8 mouse cellular contexts compared by ENCODE assay signal in genomic region chr3:97767041-97767770, GRCm38 (mm10).
A peak's percentile ranks its signal among the peaks of the same experiment; 100 is the strongest.
DNase-seq lines count a peak whose midpoint lies in the region; ATAC-seq and TF ChIP-seq lines count a peak whose summit lies in the region.

No protein-coding gene starts in this region.

- H3K9me3 ChIP-seq in G1E (replicated peaks) = no peaks in the 10 kb centered on the region
- no peaks in the 10 kb centered on the region for H3K9me3 ChIP-seq in forebrain, embryonic 11.5 days (ENCODE audit: control insufficient read depth, low read length)
- H3K9me3 ChIP-seq in intestine, embryonic 15.5 days = no peaks in the 10 kb centered on the region
- H3K9me3 ChIP-seq in megakaryocyte, embryonic 14.5 days = no peaks in the 10 kb centered on the region
- H3K9me3 ChIP-seq in stomach, postnatal 0 days (ENCODE audit: control insufficient read depth, low read length) = no peaks in the 10 kb centered on the region

- ATAC-seq in G1E (ENCODE audit: extremely low read depth, insufficient number of reproducible peaks, low FRiP score, poor library complexity, severe bottlenecking) = no peak
- ATAC-seq in forebrain, embryonic 11.5 days (replicated peaks; ENCODE audit: low FRiP score) = peak; percentile 90
- no peak; the same call in 1 of the 2 replicates for ATAC-seq in intestine, embryonic 15.5 days
- no peak for ATAC-seq in stomach, postnatal 0 days (ENCODE audit: low FRiP score, low TSS enrichment)

- H3K4me1 ChIP-seq in G1E (ENCODE audit: insufficient read depth, low read depth, low read length) = peaks cover 10% of the 10 kb centered on the region
- H3K4me1 ChIP-seq in forebrain, embryonic 11.5 days (replicated peaks; ENCODE audit: control insufficient read depth, insufficient read depth, low read length) = peaks cover 5% of the 10 kb centered on the region; the same call in 1 of the 2 replicates
- H3K4me1 ChIP-seq in intestine, embryonic 15.5 days (replicated peaks) = peaks cover 15% of the 10 kb centered on the region
- H3K4me1 ChIP-seq in megakaryocyte, embryonic 14.5 days = peaks cover 22% of the 10 kb centered on the region
- H3K4me1 ChIP-seq in stomach, postnatal 0 days (replicated peaks; ENCODE audit: control insufficient read depth, insufficient read depth) = peaks cover 8% of the 10 kb centered on the region; the same call in 1 of the 2 replicates

- H3K9ac ChIP-seq in forebrain, embryonic 11.5 days (ENCODE audit: low read length) = peak overlapping the region; percentile 70
- H3K9ac ChIP-seq in intestine, embryonic 15.5 days = peak overlapping the region; percentile 80
- peak overlapping the region; percentile 74 for H3K9ac ChIP-seq in stomach, postnatal 0 days (ENCODE audit: low read length)

- peak overlapping the region; percentile 83 for H3K4me2 ChIP-seq in forebrain, embryonic 11.5 days (ENCODE audit: low read depth, low read length, severe bottlenecking)
- peak overlapping the region; percentile 79 for H3K4me2 ChIP-seq in intestine, embryonic 15.5 days (replicated peaks)
- H3K4me2 ChIP-seq in stomach, postnatal 0 days (replicated peaks; ENCODE audit: low read depth) = peak overlapping the region; percentile 86

- H3K4me3 ChIP-seq in G1E (ENCODE audit: low read depth, low read length) = peak overlapping the region; percentile 77
- peak overlapping the region; percentile 71 for H3K4me3 ChIP-seq in forebrain, embryonic 11.5 days (ENCODE audit: low read depth, low read length)
- H3K4me3 ChIP-seq in intestine, embryonic 15.5 days (replicated peaks) = peak overlapping the region; percentile 86
- peak overlapping the region; percentile 97 for H3K4me3 ChIP-seq in megakaryocyte, embryonic 14.5 days (replicated peaks)
- peak overlapping the region; percentile 86 for H3K4me3 ChIP-seq in stomach, postnatal 0 days (ENCODE audit: low read depth, low read length)

- H3K27ac ChIP-seq in forebrain, embryonic 11.5 days (ENCODE audit: low read depth, low read length) = peak overlapping the region; percentile 82
- peak overlapping the region; percentile 93 for H3K27ac ChIP-seq in intestine, embryonic 15.5 days
- peak overlapping the region; percentile 88 for H3K27ac ChIP-seq in stomach, postnatal 0 days (replicated peaks)

- no peaks in the 10 kb centered on the region for H3K36me3 ChIP-seq in G1E (replicated peaks)
- no peaks in the 10 kb centered on the region for H3K36me3 ChIP-seq in forebrain, embryonic 11.5 days (ENCODE audit: control insufficient read depth, insufficient read depth, low read length)
- no peaks in the 10 kb centered on the region for H3K36me3 ChIP-seq in intestine, embryonic 15.5 days
- no peaks in the 10 kb centered on the region for H3K36me3 ChIP-seq in megakaryocyte, embryonic 14.5 days (replicated peaks; ENCODE audit: low read length)
- 0 out of 2 replicates have a peak, but pooled peaks cover 3% of the 10 kb centered on the region for H3K36me3 ChIP-seq in stomach, postnatal 0 days (ENCODE audit: control insufficient read depth, insufficient read depth, low read length)

- DNase-seq in layer of hippocampus, adult 9-11 months = peak; percentile 20
- DNase-seq in layer of hippocampus, adult 11-12 months (ENCODE audit: low spot score) = no peak
- no peak for DNase-seq in G1E (ENCODE audit: low spot score)
- no peak for DNase-seq in forebrain, embryonic 11.5 days (ENCODE audit: low spot score)
- no peak for DNase-seq in stomach, postnatal 0 days (ENCODE audit: low spot score)
- no peak for DNase-seq in frontal cortex, postnatal 25 days (ENCODE audit: low spot score in 2 of 2)

- TF ChIP-seq CTCF in G1E (IDR thresholded peaks at IDR 0.05; ENCODE audit: low read depth, low read length) = no peak
- 0 out of 2 replicates have a peak, but pooled peaks have one; percentile 19 for TF ChIP-seq CTCF in stomach, postnatal 0 days (IDR thresholded peaks at IDR 0.05; ENCODE audit: low read depth)

- no peaks in the 10 kb centered on the region for H3K27me3 ChIP-seq in G1E (ENCODE audit: insufficient read depth, low read length)
- H3K27me3 ChIP-seq in forebrain, embryonic 11.5 days (ENCODE audit: control insufficient read depth, insufficient read depth, low read length) = no peaks in the 10 kb centered on the region
- H3K27me3 ChIP-seq in intestine, embryonic 15.5 days (replicated peaks) = no peaks in the 10 kb centered on the region
- H3K27me3 ChIP-seq in megakaryocyte, embryonic 14.5 days (replicated peaks) = peaks cover 16% of the 10 kb centered on the region
- no peaks in the 10 kb centered on the region for H3K27me3 ChIP-seq in stomach, postnatal 0 days (ENCODE audit: control insufficient read depth, insufficient read depth, low read length)

- 6% methylated on average over 40 of the region's 40 CpGs for WGBS in forebrain, embryonic 11.5 days
- WGBS in intestine, embryonic 15.5 days = 3% methylated on average over 40 of the region's 40 CpGs
- 1% methylated on average over 40 of the region's 40 CpGs for WGBS in stomach, postnatal 0 days

- TF ChIP-seq EP300 in stomach, postnatal 0 days (optimal IDR thresholded peaks at IDR 0.05) = no peak
